Mouse (Mus musculus) left cerebral cortex, adult 2 months (tissue): ENCODE results near the gene Ino80. TPM values are rescaled to one million over a fixed set of nuclear protein-coding genes. Genes with fewer than 3 reads are reported as not detected.

Experiments
- DNase-seq, 2 experiments: peaks; one replicate each; pipeline ENCODE4 v3.0.0; 2021 to 2022; ENCODE audit warnings: low spot score in 2 of 2, mixed read lengths in 1 of 2; ENCODE audit errors: extremely low spot score in 1 of 2
- H3K27ac ChIP-seq: fragments of 200-600 bp; 2 replicates; pipeline ENCODE4 v1.8.1; 2022
- H3K4me3 ChIP-seq: fragments of 200-600 bp; 2 replicates; pipeline ENCODE4 v1.8.1; 2022
- CTCF ChIP-seq: fragments of 200-600 bp; IDR thresholded peaks from 2 replicates; pipeline ENCODE4 v1.8.1; 2022; ENCODE audit warnings: antibody characterized with exemption, mild to moderate bottlenecking, moderate library complexity
- intact Hi-C: fragments of 180-260 bp; cut with DNase I; formaldehyde crosslinking; loops from one replicate; pipeline ENCODE4 v1.15.1; 2025
- total RNA-seq, 2 experiments: library from RNA; stranded (reverse); gene quantifications; 2 replicates each; pipeline ENCODE4 v1.2.3; 2021

The Ino80 gene
- total RNA-seq, 2 experiments from 2014 or later, result 22.0 to 22.6 TPM

- no peak for DNase-seq
- intact Hi-C loops, result loop anchor here (5.0 kb wide), 2 partner anchors 139 to 184 kb away; no protein-coding TSS in a partner anchor
- TF ChIP-seq CTCF, result no peak; the same call in 1 of the 2 replicates
- H3K27ac ChIP-seq, result no peak overlapping the region
- no peak overlapping the region for H3K4me3 ChIP-seq
Measured at GRCm38 (mm10) chr2:119436467-119436866, 41.0 kb downstream of the Ino80 start.

- Histone ChIP-seq H3K27ac (peak overlapping the region; percentile 37; the same call in 1 of the 2 replicates), H3K4me3 (no peak overlapping the region)
- intact Hi-C loops, result loop anchor here (2.0 kb wide), 2 partner anchors 75 to 115 kb away; no protein-coding TSS in a partner anchor
- TF ChIP-seq CTCF, result peak; percentile 71
- no peak for DNase-seq
Measured at GRCm38 (mm10) chr2:119413819-119414218, 63.7 kb downstream of the Ino80 start.

DNA sequence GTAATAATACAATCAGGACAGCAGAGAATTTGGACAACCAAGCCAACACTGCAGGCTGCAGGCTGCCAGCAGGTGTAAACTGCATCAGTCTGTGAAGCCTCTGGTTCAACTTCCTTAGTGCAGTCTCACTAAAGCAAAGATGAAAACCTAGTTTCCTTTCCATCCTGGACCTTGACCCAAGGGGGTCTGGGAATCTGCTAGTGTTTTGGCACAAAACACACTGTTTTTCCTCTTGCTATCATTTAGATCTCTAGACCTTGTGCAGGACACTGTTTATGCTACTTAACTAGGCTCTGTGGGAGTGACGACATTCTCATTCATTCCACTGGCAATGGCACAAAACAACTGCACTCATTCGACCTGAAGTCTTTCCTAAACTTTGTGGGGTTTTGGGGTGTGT lies 65.8 kb downstream of the Ino80 start:
- intact Hi-C loops, result no loop called here
- Histone ChIP-seq H3K27ac (peak overlapping the region; percentile 16), H3K4me3 (no peak overlapping the region)
- no peak for DNase-seq
- TF ChIP-seq CTCF, result no peak

DNA sequence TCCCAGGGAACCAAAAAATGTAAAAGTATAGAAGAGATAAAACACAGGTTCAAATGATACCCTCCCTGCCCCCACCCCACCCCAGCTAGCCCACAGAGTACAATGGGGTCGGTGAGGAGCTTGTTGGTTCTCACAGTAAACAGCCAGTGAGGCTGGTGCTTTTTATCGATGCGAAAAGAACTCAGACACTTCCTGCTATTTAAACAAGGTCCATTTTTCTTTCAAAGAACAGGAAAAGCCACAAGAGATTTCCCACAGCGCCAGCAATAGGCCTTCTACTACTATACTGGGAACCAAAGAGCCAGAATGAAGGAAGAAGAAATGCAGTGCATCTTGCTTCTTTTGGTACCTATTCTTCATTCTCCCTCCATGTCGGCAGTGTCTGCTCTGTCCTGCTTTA lies 66.5 kb downstream of the Ino80 start:
- no peak for TF ChIP-seq CTCF
- H3K27ac ChIP-seq, result peak overlapping the region; percentile 16
- DNase-seq, result no peak
- intact Hi-C loops, result no loop called here
- H3K4me3 ChIP-seq, result no peak overlapping the region

DNA sequence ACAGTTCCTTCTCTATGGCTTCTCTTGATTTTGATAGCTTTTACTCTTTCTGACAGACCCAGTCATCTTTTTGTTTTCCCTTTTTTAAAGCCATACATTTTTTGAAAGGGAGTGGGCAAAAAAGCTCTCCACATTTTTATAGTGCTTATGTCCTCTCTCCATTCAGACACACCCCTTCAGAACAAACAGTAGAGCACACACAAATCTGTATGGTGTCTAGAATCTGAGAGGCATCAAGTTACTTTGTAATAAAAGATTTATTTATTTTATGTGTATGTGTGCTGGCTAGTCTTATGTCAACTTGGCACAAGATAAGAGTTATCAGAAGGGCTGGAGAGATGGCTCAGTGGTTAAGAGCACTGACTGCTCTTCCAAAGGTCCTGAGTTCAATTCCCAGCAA lies 68.8 kb downstream of the Ino80 start:
- TF ChIP-seq CTCF, result no peak
- intact Hi-C loops, result no loop called here
- Histone ChIP-seq H3K27ac (peak overlapping the region; percentile 48), H3K4me3 (no peak overlapping the region)
- DNase-seq, result no peak

GRCm38 (mm10) chr2:119408278-119408677 lies 69.2 kb downstream of the Ino80 start:
- H3K4me3 ChIP-seq, result no peak overlapping the region
- peak in 1 of 2 experiments; percentile 9 for DNase-seq
- intact Hi-C loops, result no loop called here
- peak overlapping the region; percentile 48 for H3K27ac ChIP-seq
- TF ChIP-seq CTCF, result no peak

DNA sequence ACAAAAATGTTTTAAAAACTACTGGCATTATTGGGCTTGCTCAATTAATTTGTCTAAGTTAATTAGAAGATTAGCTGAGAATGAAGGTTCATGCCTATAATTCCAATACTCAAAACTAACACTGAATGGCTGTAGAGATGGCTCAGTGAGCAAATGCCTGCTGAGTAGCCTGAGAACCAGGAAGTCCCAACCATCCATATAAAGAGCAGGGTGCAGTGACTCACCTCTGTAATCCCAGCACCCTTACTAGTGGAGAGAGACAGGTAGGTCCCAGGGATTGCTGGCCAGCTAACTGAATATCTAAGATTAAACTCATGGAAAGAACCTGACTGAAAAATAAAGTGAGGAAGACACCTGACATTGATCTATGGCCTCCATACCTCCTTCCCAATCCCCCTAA lies 78.2 kb downstream of the Ino80 start:
- intact Hi-C loops, result no loop called here

GRCm38 (mm10) chr2:119398665-119399064 lies 78.8 kb downstream of the Ino80 start:
- intact Hi-C loops, result no loop called here
- no peak for DNase-seq
- TF ChIP-seq CTCF, result no peak
- no peak overlapping the region for H3K27ac ChIP-seq
- no peak overlapping the region for H3K4me3 ChIP-seq

More for the DNA sequence above, 78.2 kb downstream of the Ino80 start:
- Histone ChIP-seq H3K4me3 (no peak overlapping the region), H3K27ac (no peak overlapping the region)
- no peak for DNase-seq
- no peak for TF ChIP-seq CTCF

- intact Hi-C loops, result no loop called here
- no peak; the same call in 1 of the 2 replicates for TF ChIP-seq CTCF
- Histone ChIP-seq H3K27ac (no peak overlapping the region), H3K4me3 (no peak overlapping the region)
- no peak for DNase-seq
Measured at GRCm38 (mm10) chr2:119398252-119398651, 79.2 kb downstream of the Ino80 start.

DNA sequence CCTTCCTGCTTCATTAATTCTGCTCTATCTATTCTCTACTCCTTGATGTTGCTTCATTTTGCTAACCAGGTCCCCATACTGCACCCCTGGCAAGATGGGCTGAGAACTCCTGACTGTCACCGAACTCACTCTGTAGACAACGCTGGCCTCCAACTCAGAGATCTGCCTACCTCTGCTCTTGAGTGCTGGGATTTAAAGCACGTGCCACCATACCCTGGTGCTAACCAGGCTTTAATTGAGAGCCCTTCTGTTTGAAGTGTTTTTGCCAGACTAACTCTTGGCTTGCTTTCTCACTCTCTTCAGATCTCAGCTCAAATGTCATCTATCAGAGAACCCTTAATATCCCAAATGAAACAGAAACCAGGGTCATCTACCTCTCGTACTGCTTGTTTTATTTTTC lies 87.5 kb downstream of the Ino80 start:
- Histone ChIP-seq H3K4me3 (no peak overlapping the region), H3K27ac (no peak overlapping the region)
- DNase-seq, result no peak
- no peak for TF ChIP-seq CTCF
- intact Hi-C loops, result no loop called here

DNA sequence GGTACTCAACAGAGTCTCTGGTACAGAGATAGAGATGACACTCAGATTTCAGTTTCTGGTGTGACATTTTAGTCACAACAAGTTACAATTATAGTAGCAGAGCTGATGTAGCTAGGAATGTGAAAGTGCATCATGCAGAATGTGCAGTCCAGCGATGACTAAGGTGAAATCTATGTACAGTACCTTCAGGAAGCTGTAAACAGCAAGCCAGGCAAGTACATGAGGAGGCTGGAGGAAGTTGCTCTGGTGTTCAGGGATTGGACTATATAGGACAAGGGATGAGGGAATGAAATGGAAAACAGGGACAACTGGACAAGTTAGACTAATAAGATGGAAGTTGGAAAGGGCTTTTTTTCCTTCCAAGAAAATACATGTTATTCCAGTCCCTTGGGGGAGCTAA lies 89.2 kb downstream of the Ino80 start:
- H3K27ac ChIP-seq, result no peak overlapping the region
- no peak overlapping the region for H3K4me3 ChIP-seq
- intact Hi-C loops, result no loop called here
- DNase-seq, result no peak
- no peak for TF ChIP-seq CTCF

- Histone ChIP-seq H3K27ac (no peak overlapping the region), H3K4me3 (no peak overlapping the region)
- TF ChIP-seq CTCF, result no peak
- intact Hi-C loops, result no loop called here
- DNase-seq, result no peak
Measured at GRCm38 (mm10) chr2:119379455-119379854, 98.0 kb downstream of the Ino80 start.

GRCm38 (mm10) chr2:119377826-119378225 lies 99.7 kb downstream of the Ino80 start:
- Histone ChIP-seq H3K27ac (no peak overlapping the region), H3K4me3 (no peak overlapping the region)
- DNase-seq, result no peak
- no peak for TF ChIP-seq CTCF
- intact Hi-C loops, result no loop called here
